Mouse (Mus musculus) liver, embryonic 16.5 days (tissue): ENCODE data around the gene Rufy2. TPM values are rescaled to one million over a fixed set of nuclear protein-coding genes. Genes with fewer than 3 reads are reported as not detected.
A peak's percentile ranks its signal among the peaks of the same experiment; 100 is the strongest.

Source experiments
- ATAC-seq: fragments of 200-750 bp; cut with Nextera tagmentation; 2 replicates; pipeline ENCODE4 v1.8.0; 2017; ENCODE audit warnings: low read depth, mild to moderate bottlenecking, moderate number of reproducible peaks, moderate library complexity
- H3K27ac ChIP-seq: fragments of 300-500 bp; sonication (generic); 2 replicates; pipeline ENCODE4 v1.5.1; 2014; ENCODE audit warnings: mild to moderate bottlenecking, low read length
- H3K27me3 ChIP-seq: fragments of 300-500 bp; sonication (generic); 2 replicates; pipeline ENCODE4 v1.6.1; 2014; ENCODE audit warnings: low read depth, low read length, mixed read lengths; ENCODE audit not compliant: control insufficient read depth, insufficient read depth
- H3K36me3 ChIP-seq: fragments of 300-500 bp; sonication (generic); 2 replicates; pipeline ENCODE4 v1.6.1; 2014; ENCODE audit warnings: mild to moderate bottlenecking; ENCODE audit not compliant: control insufficient read depth, insufficient read depth
- H3K4me1 ChIP-seq: fragments of 300-500 bp; sonication (generic); 2 replicates; pipeline ENCODE4 v1.6.1; 2014; ENCODE audit warnings: low read depth, low read length, mixed read lengths; ENCODE audit not compliant: control insufficient read depth
- H3K4me2 ChIP-seq: fragments of 300-500 bp; sonication (generic); 2 replicates; pipeline ENCODE4 v1.6.1; 2014; ENCODE audit warnings: low read depth, low read length, mixed read lengths
- H3K4me3 ChIP-seq: fragments of 300-500 bp; sonication (generic); 2 replicates; pipeline ENCODE4 v1.5.1; 2014; ENCODE audit warnings: low read depth, mild to moderate bottlenecking, low read length
- H3K9ac ChIP-seq: fragments of 300-500 bp; sonication (generic); 2 replicates; pipeline ENCODE4 v1.6.1; 2014; ENCODE audit warnings: low read depth, low read length
- H3K9me3 ChIP-seq: fragments of 300-500 bp; sonication (generic); replicated peaks from 2 replicates; pipeline ENCODE4 v1.6.1; 2016; ENCODE audit warnings: low read length; ENCODE audit not compliant: control insufficient read depth
- WGBS: fragments of 180-500 bp; shearing (Covaris S2); extraction: QIAGEN DNeasy Blood & Tissue Kit; methylation state at CpG from one replicate; pipeline ENCODE4 v1.1.7; 2014; ENCODE audit not compliant: insufficient replicate concordance; 5-methylcytosine and 5-hydroxymethylcytosine counted together
- polyA plus RNA-seq: library from polyadenylated mRNA; unstranded; fragments of >200 nt; fragmentation: Nextera tagmentation; extraction: Ambion mirVana; gene quantifications from 2 replicates; pipeline ENCODE4 v1.2.1, GENCODE M21; 2015

The Rufy2 gene
- polyA plus RNA-seq, 1 experiment from 2014 or later: 2.6 TPM

GRCm38 (mm10) chr10:62971821-62972220, 8.2 kb upstream of the Rufy2 start:
- WGBS: 61% methylated on average over 16 of the region's 16 CpGs
- Histone ChIP-seq H3K4me2 (no peak overlapping the region; the same call in 1 of the 2 replicates), H3K36me3 (peaks cover 35% of the 10 kb centered on the region), H3K9ac (no peak overlapping the region), H3K4me3 (no peak overlapping the region), H3K4me1 (no peaks in the 10 kb centered on the region), H3K9me3 (no peaks in the 10 kb centered on the region), H3K27ac (no peak overlapping the region), H3K27me3 (no peaks in the 10 kb centered on the region)
- peak; percentile 71 for ATAC-seq

- no peaks in the 10 kb centered on the region; the same call in 1 of the 2 replicates for H3K27me3 ChIP-seq
- H3K9me3 ChIP-seq: no peaks in the 10 kb centered on the region
- H3K4me2 ChIP-seq: peak overlapping the region; percentile 94
- H3K27ac ChIP-seq: no peak overlapping the region
- peak overlapping the region; percentile 89 for H3K4me3 ChIP-seq
- H3K9ac ChIP-seq: no peak overlapping the region
- ATAC-seq: no peak
- H3K4me1 ChIP-seq: peaks cover 11% of the 10 kb centered on the region
- WGBS: 17% methylated on average over 10 of the region's 10 CpGs
- peaks cover 5% of the 10 kb centered on the region; the same call in 1 of the 2 replicates for H3K36me3 ChIP-seq
Observed at GRCm38 (mm10) chr10:62979667-62980038, 370 bp upstream of the Rufy2 start.

GRCm38 (mm10) chr10:62984072-62984471, 4.0 kb downstream of the Rufy2 start:
- no peaks in the 10 kb centered on the region for H3K27me3 ChIP-seq
- H3K9ac ChIP-seq: no peak overlapping the region
- no peak overlapping the region for H3K27ac ChIP-seq
- no peaks in the 10 kb centered on the region for H3K36me3 ChIP-seq
- no peaks in the 10 kb centered on the region for H3K9me3 ChIP-seq
- H3K4me3 ChIP-seq: no peak overlapping the region
- no peak overlapping the region for H3K4me2 ChIP-seq
- WGBS: 73% methylated on average over 11 of the region's 11 CpGs
- H3K4me1 ChIP-seq: peaks cover 11% of the 10 kb centered on the region
- ATAC-seq: no peak

GRCm38 (mm10) chr10:62984495-62984894, 4.5 kb downstream of the Rufy2 start:
- ATAC-seq: no peak
- Histone ChIP-seq H3K27me3 (no peaks in the 10 kb centered on the region), H3K9me3 (no peaks in the 10 kb centered on the region), H3K4me1 (peaks cover 10% of the 10 kb centered on the region), H3K27ac (no peak overlapping the region), H3K4me2 (no peak overlapping the region), H3K4me3 (no peak overlapping the region), H3K9ac (no peak overlapping the region), H3K36me3 (no peaks in the 10 kb centered on the region)
- 81% methylated on average over 6 of the region's 6 CpGs for WGBS

GRCm38 (mm10) chr10:62987341-62987740, 7.3 kb downstream of the Rufy2 start:
- Histone ChIP-seq H3K36me3 (no peaks in the 10 kb centered on the region), H3K4me3 (no peak overlapping the region), H3K27ac (no peak overlapping the region), H3K4me1 (no peaks in the 10 kb centered on the region), H3K4me2 (no peak overlapping the region), H3K9ac (no peak overlapping the region), H3K27me3 (no peaks in the 10 kb centered on the region), H3K9me3 (no peaks in the 10 kb centered on the region)
- 22% methylated on average over 3 of the region's 3 CpGs for WGBS
- no peak for ATAC-seq

GRCm38 (mm10) chr10:62990636-62991035, 10.6 kb downstream of the Rufy2 start:
- H3K27me3 ChIP-seq: no peaks in the 10 kb centered on the region
- ATAC-seq: no peak
- no peak overlapping the region for H3K4me2 ChIP-seq
- no peaks in the 10 kb centered on the region for H3K4me1 ChIP-seq
- H3K9ac ChIP-seq: no peak overlapping the region
- no peak overlapping the region for H3K27ac ChIP-seq
- no peaks in the 10 kb centered on the region for H3K36me3 ChIP-seq
- WGBS: 82% methylated on average over 15 of the region's 15 CpGs
- no peak overlapping the region for H3K4me3 ChIP-seq
- H3K9me3 ChIP-seq: no peaks in the 10 kb centered on the region

- H3K4me1 ChIP-seq: no peaks in the 10 kb centered on the region
- H3K36me3 ChIP-seq: no peaks in the 10 kb centered on the region
- H3K9me3 ChIP-seq: no peaks in the 10 kb centered on the region
- no peak overlapping the region for H3K4me3 ChIP-seq
- no peak overlapping the region for H3K9ac ChIP-seq
- 71% methylated on average over 6 of the region's 9 CpGs for WGBS
- H3K27me3 ChIP-seq: no peaks in the 10 kb centered on the region
- H3K4me2 ChIP-seq: no peak overlapping the region
- H3K27ac ChIP-seq: no peak overlapping the region
- no peak for ATAC-seq
Observed at GRCm38 (mm10) chr10:62993991-62994390, 14.0 kb downstream of the Rufy2 start.

GRCm38 (mm10) chr10:63000584-63000983, 20.6 kb downstream of the Rufy2 start:
- Histone ChIP-seq H3K36me3 (peaks cover 2% of the 10 kb centered on the region; the same call in 1 of the 2 replicates), H3K9me3 (no peaks in the 10 kb centered on the region), H3K4me2 (no peak overlapping the region), H3K9ac (no peak overlapping the region), H3K4me3 (no peak overlapping the region), H3K27me3 (no peaks in the 10 kb centered on the region), H3K27ac (no peak overlapping the region), H3K4me1 (peaks cover 3% of the 10 kb centered on the region; the same call in 1 of the 2 replicates)
- ATAC-seq: peak; percentile 79
- 32% methylated on average over 9 of the region's 9 CpGs for WGBS

- peaks cover 3% of the 10 kb centered on the region; the same call in 1 of the 2 replicates for H3K4me1 ChIP-seq
- no peak overlapping the region for H3K4me2 ChIP-seq
- H3K27me3 ChIP-seq: no peaks in the 10 kb centered on the region
- 66% methylated on average over 9 of the region's 9 CpGs for WGBS
- H3K27ac ChIP-seq: no peak overlapping the region
- no peak for ATAC-seq
- H3K4me3 ChIP-seq: no peak overlapping the region
- no peaks in the 10 kb centered on the region for H3K9me3 ChIP-seq
- H3K36me3 ChIP-seq: peaks cover 2% of the 10 kb centered on the region; the same call in 1 of the 2 replicates
- H3K9ac ChIP-seq: no peak overlapping the region
Observed at GRCm38 (mm10) chr10:63003252-63003651, 23.2 kb downstream of the Rufy2 start.
